In the genomic region with DNA sequence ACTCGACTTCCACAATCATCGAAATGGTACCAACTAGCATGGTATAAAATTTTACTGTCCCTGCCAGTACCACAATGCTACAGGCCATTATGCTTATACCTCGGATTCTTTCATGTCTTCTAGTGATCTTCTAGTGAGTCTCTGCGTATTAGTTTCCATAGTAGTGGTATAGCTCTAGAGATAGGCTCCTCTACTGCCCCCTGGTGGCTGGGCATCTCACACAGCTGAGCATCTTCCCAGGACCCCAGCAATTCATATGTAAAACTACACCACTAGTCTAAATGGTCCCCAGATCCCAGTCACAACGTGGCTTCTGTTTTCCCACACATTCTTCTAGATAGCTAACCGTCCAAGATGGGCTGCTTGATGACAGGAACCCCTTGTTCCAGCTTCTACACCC, we compare ENCODE assay signal across 9 mouse cellular contexts. TPM values are rescaled to one million over a fixed set of nuclear protein-coding genes. Genes with fewer than 3 reads are reported as not detected.
DNase-seq lines count a peak whose midpoint lies in the region; ATAC-seq and TF ChIP-seq lines count a peak whose summit lies in the region.
"Had no signal": no experiment of that assay in that cellular context is flagged by ENCODE, and none has a peak within 500 bp of the region (broad histone marks: within the 10 kb centered on the region; RNA-seq: fewer than 3 reads in every experiment).

No protein-coding gene starts in this region.

- H3K4me2 ChIP-seq in forebrain, postnatal 0 days (ENCODE audit: low read depth), result no peak overlapping the region
- no peak overlapping the region for H3K4me2 ChIP-seq in stomach, postnatal 0 days (replicated peaks; ENCODE audit: low read depth)

- no peak for TF ChIP-seq POLR2A in cerebellum, adult 2 months (IDR thresholded peaks at IDR 0.05; ENCODE audit: borderline replicate concordance, insufficient read depth, low read length)

- H3K9me3 ChIP-seq in forebrain, postnatal 0 days (ENCODE audit: low read length), result no peaks in the 10 kb centered on the region
- no peaks in the 10 kb centered on the region for H3K9me3 ChIP-seq in stomach, postnatal 0 days (ENCODE audit: control insufficient read depth, low read length)

- no peaks in the 10 kb centered on the region for H3K27me3 ChIP-seq in cerebellum, adult 2 months (ENCODE audit: control insufficient read depth, insufficient read depth, low read length)
- no peaks in the 10 kb centered on the region for H3K27me3 ChIP-seq in forebrain, postnatal 0 days (ENCODE audit: insufficient read depth, low read length)
- no peaks in the 10 kb centered on the region for H3K27me3 ChIP-seq in stomach, postnatal 0 days (ENCODE audit: control insufficient read depth, insufficient read depth, low read length)

- H3K36me3 ChIP-seq in forebrain, postnatal 0 days (ENCODE audit: insufficient read depth), result no peaks in the 10 kb centered on the region
- H3K36me3 ChIP-seq in stomach, postnatal 0 days (ENCODE audit: control insufficient read depth, insufficient read depth, low read length), result no peaks in the 10 kb centered on the region
- H3K36me3 ChIP-seq: G1E had no signal

- no peak for TF ChIP-seq EP300 in stomach, postnatal 0 days (optimal IDR thresholded peaks at IDR 0.05)

- no peak overlapping the region for H3K4me3 ChIP-seq in cerebellum, adult 2 months (replicated peaks; ENCODE audit: insufficient read depth, low read depth, low read length)
- no peak overlapping the region for H3K4me3 ChIP-seq in forebrain, postnatal 0 days (ENCODE audit: low read depth, low read length)
- no peak overlapping the region for H3K4me3 ChIP-seq in stomach, postnatal 0 days (ENCODE audit: low read depth, low read length)

- WGBS in cerebellum, adult 2 months, result 71% methylated on average over 6 of the region's 6 CpGs
- WGBS in forebrain, postnatal 0 days, result 72% methylated on average over 6 of the region's 6 CpGs
- 69% methylated on average over 6 of the region's 6 CpGs for WGBS in stomach, postnatal 0 days

- no peak overlapping the region for H3K27ac ChIP-seq in cerebellum, adult 2 months (ENCODE audit: insufficient read depth, low read length)
- peak overlapping the region; percentile 24; the same call in 1 of the 2 replicates for H3K27ac ChIP-seq in forebrain, postnatal 0 days (ENCODE audit: low read depth, low read length)
- no peak overlapping the region for H3K27ac ChIP-seq in stomach, postnatal 0 days (replicated peaks)

- DNase-seq in cerebellum, adult 2 months, result no peak
- peak; percentile 67 for DNase-seq in A20 (ENCODE audit: low read depth, low spot score)
- peak; percentile 75 to 86 for DNase-seq in adrenal gland, postnatal 36 days
- DNase-seq in forebrain, postnatal 0 days, result no peak
- DNase-seq in induced T-regulatory cell, adult 2 months (ENCODE audit: low read depth), result peak; percentile 83
- peak; percentile 57 for DNase-seq in stomach, postnatal 0 days (ENCODE audit: low spot score)

- peak; percentile 44; the same call in 1 of the 2 replicates for TF ChIP-seq CTCF in cerebellum, adult 2 months (IDR thresholded peaks at IDR 0.05; ENCODE audit: borderline replicate concordance, insufficient read depth, low read depth, low read length)
- peak; percentile 60 for TF ChIP-seq CTCF in forebrain, postnatal 0 days (IDR thresholded peaks at IDR 0.05; ENCODE audit: low read depth)
- TF ChIP-seq CTCF in stomach, postnatal 0 days (IDR thresholded peaks at IDR 0.05; ENCODE audit: low read depth), result peak; percentile 69

- no peak overlapping the region for H3K9ac ChIP-seq in forebrain, postnatal 0 days
- no peak overlapping the region for H3K9ac ChIP-seq in stomach, postnatal 0 days (ENCODE audit: low read length)

- no peak for ATAC-seq in cerebellum, adult (ENCODE audit: insufficient number of reproducible peaks, low FRiP score, low TSS enrichment)
- peak; percentile 30; the same call in 1 of the 2 replicates for ATAC-seq in forebrain, postnatal 0 days
- ATAC-seq in megakaryocyte, adult 5-6 weeks (ENCODE audit: poor library complexity, severe bottlenecking), result peak; percentile 63
- ATAC-seq in stomach, postnatal 0 days (ENCODE audit: low FRiP score, low TSS enrichment), result no peak

- peaks cover 15% of the 10 kb centered on the region for H3K4me1 ChIP-seq in cerebellum, adult 2 months (ENCODE audit: control insufficient read depth, insufficient read depth, low read length)
- H3K4me1 ChIP-seq in forebrain, postnatal 0 days (ENCODE audit: insufficient read depth), result no peaks in the 10 kb centered on the region; the same call in 1 of the 2 replicates
- no peaks in the 10 kb centered on the region for H3K4me1 ChIP-seq in stomach, postnatal 0 days (replicated peaks; ENCODE audit: control insufficient read depth, insufficient read depth)

RNA-seq across cellular contexts. Expression of gene Nsun7, which starts 59.6 kb away (rescaled TPM):
- 3.6 and 4.2 TPM in 2 replicates for polyA plus RNA-seq in cerebellum, adult 2 months (2012; rRNA removed)
- total RNA-seq in adrenal gland, postnatal 36 days (2021), result under 1 TPM; 0.49 to 0.56 TPM
- total RNA-seq in forebrain, postnatal 0 days (2014; rRNA removed), result 4.3 and 5.2 TPM in 2 replicates
- polyA plus RNA-seq in forebrain, postnatal 0 days (2015; fragmentation: Nextera tagmentation; extraction: Ambion mirVana), result 1.8 and 3.1 TPM in 2 replicates
- not detected in 2 replicates for total RNA-seq in megakaryocyte, adult 5-6 weeks (2015)
- total RNA-seq in megakaryocyte, adult 5-6 weeks (2017), result not detected in 2 replicates
- 0.06 and 0.10 TPM in 2 replicates for polyA plus RNA-seq in stomach, postnatal 0 days (2015; fragmentation: Nextera tagmentation; extraction: Ambion mirVana)
- polyA plus RNA-seq: G1E had no signal

Comparison
In these comparisons a context has a peak if more than half of its experiments do, and no peak if none do; other contexts are left out.
1. DNase-seq: peak in A20 (single experiment), adrenal gland, postnatal 36 days (2 of 2), induced T-regulatory cell, adult 2 months (single experiment) and stomach, postnatal 0 days (single experiment); none in cerebellum, adult 2 months (0 of 2) and forebrain, postnatal 0 days (single experiment).
2. ATAC-seq: peak in forebrain, postnatal 0 days (single experiment) and megakaryocyte, adult 5-6 weeks (single experiment); none in cerebellum, adult (single experiment) and stomach, postnatal 0 days (single experiment).
3. Peak in every context shown above with its lines, with median percentiles within 50 percentile points of each other: CTCF ChIP-seq.